Mouse (Mus musculus): ENCODE data around the gene Zbtb37. TPM values are rescaled to one million over a fixed set of nuclear protein-coding genes. Genes with fewer than 3 reads are reported as not detected.

Gene Zbtb37
- polyA plus RNA-seq, 1 experiment from 2014 or later = 9.9 TPM

DNA sequence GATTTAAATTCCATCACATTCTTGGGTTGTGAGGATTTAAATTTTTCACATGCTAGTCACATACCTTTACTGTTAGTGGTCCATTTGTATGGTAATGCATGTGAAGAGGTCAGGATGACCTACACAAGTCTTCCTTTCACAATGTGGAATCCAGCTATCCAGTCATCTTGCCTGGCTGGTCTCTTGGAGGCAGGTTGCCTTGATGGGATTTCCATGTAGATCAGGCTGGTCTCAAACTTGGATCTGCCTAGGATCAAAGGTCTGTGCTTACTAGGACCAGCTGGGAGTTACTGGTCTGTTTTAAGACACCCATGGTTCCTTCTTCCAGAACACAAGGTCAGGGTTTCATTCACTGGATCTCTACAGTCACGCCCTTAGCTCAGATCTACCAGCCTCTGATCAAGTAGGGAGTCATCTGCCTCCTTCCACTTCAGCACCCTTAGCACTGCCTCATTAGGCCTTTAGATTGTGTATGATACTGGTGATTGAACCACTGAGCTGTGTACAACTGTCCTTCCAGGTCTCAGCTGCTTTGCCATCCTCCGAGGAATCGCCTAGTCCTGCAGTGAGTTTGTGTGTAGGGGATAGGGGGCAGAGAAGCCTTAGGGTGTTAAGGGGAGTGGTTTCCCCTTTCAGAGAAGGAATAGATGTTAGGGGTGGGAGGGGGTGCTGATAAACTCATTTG, 5.2 kb upstream of the Zbtb37 start:
- Histone ChIP-seq H3K4me1 (peaks cover 31% of the 10 kb centered on the region), H3K4me3 (replicated peaks) (no peak overlapping the region), H3K27ac (peak overlapping the region; percentile 75), H3K9ac (no peak overlapping the region), H3K27me3 (no peaks in the 10 kb centered on the region), H3K4me2 (no peak overlapping the region), H3K9me3 (no peaks in the 10 kb centered on the region), H3K36me3 (replicated peaks) (peaks cover 68% of the 10 kb centered on the region)
- peak; percentile 18; the same call in 1 of the 2 replicates for ATAC-seq (ENCODE audit: low FRiP score)
- 9% methylated on average over 3 of the region's 3 CpGs for WGBS

DNA sequence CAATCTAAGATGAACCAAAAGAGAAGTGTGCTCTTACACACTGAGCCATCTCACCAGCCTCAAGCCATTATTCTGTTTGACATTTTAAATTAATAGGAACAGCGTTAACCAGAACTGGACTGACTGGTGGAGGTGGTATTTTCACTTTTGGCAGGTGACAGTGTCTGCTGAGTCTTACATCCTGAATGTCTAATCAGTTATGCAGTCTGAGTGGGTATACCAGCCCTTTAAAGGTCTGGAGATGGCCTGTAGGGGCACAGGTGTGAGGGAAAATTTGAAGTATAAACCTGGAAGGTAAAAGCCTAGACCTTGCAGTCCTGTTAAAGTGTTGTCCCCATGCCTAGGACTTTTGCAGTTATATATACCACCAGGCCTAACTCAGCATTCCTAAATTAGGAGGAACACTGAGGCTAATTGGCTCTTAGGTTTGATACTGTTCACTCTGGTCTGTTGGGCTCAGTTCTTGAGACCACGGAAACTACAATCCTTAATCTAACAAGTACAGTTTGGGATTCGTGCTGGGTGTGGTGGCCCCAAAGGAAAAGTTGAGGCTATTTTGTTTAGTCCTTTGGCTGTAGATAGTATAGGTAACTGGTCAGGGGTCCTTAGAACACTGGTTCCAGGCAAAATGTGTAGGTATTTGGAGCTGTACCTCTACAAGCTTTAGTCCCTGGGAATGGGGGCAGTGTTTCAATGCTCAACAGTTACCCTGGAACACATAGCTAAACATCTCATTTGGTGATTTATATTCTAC, 4.5 kb upstream of the Zbtb37 start:
- WGBS = 8% methylated on average over 3 of the region's 3 CpGs
- peaks cover 31% of the 10 kb centered on the region for H3K4me1 ChIP-seq
- H3K4me3 ChIP-seq (replicated peaks) = no peak overlapping the region
- peak overlapping the region; percentile 75 for H3K27ac ChIP-seq
- H3K9me3 ChIP-seq = no peaks in the 10 kb centered on the region
- no peak overlapping the region for H3K9ac ChIP-seq
- no peak overlapping the region for H3K4me2 ChIP-seq
- peaks cover 62% of the 10 kb centered on the region for H3K36me3 ChIP-seq (replicated peaks)
- ATAC-seq (ENCODE audit: low FRiP score) = no peak
- no peaks in the 10 kb centered on the region for H3K27me3 ChIP-seq

DNA sequence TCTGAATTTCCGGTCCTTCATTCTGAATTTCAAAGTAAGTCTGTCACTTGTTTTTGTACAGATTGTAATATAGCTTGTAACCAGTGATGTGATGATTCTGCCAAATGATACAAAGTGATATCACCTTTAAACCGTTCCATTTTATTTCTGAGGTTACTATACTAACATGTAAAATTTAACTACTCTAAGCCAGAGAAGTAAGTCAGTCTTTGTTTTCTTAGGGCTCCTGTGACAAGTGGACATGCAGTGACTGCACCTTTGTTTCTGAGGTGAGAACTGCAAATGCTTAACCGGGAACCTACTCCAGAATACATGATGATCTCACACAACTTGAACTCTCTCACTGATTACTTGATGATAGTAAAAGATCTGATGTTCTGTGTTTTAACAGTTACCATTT, 3.4 kb upstream of the Zbtb37 start:
- no peaks in the 10 kb centered on the region for H3K27me3 ChIP-seq
- H3K9me3 ChIP-seq = no peaks in the 10 kb centered on the region
- H3K36me3 ChIP-seq (replicated peaks) = peaks cover 53% of the 10 kb centered on the region
- peak overlapping the region; percentile 66 for H3K4me2 ChIP-seq
- peak overlapping the region; percentile 27 for H3K4me3 ChIP-seq (replicated peaks)
- no peak overlapping the region for H3K27ac ChIP-seq
- no peak for ATAC-seq (ENCODE audit: low FRiP score)
- 40% methylated on average over 3 of the region's 3 CpGs for WGBS
- H3K9ac ChIP-seq = peak overlapping the region; percentile 59; the same call in 1 of the 2 replicates
- peaks cover 40% of the 10 kb centered on the region for H3K4me1 ChIP-seq

DNA sequence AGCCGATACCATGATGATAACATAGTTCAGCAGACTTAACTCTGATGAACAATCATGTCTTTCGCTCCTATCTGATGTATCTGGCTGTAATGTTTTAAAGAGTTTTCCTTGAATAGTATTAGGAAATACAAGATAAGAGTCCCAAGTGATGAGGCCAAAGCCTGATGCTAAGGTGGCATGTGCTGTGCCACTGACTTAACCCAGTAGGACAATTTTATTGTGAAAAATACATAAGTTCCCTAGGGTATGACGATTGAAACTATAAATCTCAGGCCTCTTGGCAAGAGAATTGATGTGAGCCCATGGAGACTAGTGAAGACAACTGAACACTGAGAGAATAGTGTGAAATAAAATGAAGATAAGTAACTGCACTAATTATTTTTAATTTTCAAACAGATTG, 3.0 kb upstream of the Zbtb37 start:
- no peak for ATAC-seq (ENCODE audit: low FRiP score)
- Histone ChIP-seq H3K4me3 (replicated peaks) (peak overlapping the region; percentile 27), H3K9me3 (no peaks in the 10 kb centered on the region), H3K27ac (no peak overlapping the region), H3K4me1 (peaks cover 40% of the 10 kb centered on the region), H3K4me2 (peak overlapping the region; percentile 66), H3K9ac (peak overlapping the region; percentile 59), H3K27me3 (no peaks in the 10 kb centered on the region), H3K36me3 (replicated peaks) (peaks cover 53% of the 10 kb centered on the region)
- 28% methylated on average over 3 of the region's 3 CpGs for WGBS

DNA sequence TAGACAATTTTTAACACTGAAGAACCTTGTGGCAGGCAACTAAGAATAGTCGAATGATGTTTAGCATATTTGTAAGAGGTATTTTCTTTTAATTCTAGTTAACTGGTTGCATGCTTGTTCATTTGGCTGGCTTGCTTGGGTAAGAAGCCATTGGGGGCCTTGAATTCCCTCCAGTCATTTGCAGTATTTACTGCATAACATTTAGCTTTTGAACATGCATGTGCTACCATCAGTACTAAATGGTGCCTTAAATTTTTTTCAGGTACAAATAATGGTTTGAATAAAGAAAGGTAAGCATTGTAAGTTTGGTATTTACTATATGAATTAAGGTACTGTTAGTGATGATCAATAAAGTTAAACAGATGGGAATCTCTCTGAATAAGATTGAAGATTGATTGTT, 2.4 kb upstream of the Zbtb37 start:
- no peaks in the 10 kb centered on the region for H3K27me3 ChIP-seq
- peak overlapping the region; percentile 74 for H3K4me3 ChIP-seq (replicated peaks)
- peaks cover 54% of the 10 kb centered on the region for H3K36me3 ChIP-seq (replicated peaks)
- peak overlapping the region; percentile 90 for H3K9ac ChIP-seq
- H3K4me1 ChIP-seq = peaks cover 40% of the 10 kb centered on the region
- WGBS = 0% methylated on average over 1 of the region's 1 CpGs
- no peaks in the 10 kb centered on the region for H3K9me3 ChIP-seq
- peak overlapping the region; percentile 66 for H3K4me2 ChIP-seq
- H3K27ac ChIP-seq = peak overlapping the region; percentile 88
- no peak for ATAC-seq (ENCODE audit: low FRiP score)

DNA sequence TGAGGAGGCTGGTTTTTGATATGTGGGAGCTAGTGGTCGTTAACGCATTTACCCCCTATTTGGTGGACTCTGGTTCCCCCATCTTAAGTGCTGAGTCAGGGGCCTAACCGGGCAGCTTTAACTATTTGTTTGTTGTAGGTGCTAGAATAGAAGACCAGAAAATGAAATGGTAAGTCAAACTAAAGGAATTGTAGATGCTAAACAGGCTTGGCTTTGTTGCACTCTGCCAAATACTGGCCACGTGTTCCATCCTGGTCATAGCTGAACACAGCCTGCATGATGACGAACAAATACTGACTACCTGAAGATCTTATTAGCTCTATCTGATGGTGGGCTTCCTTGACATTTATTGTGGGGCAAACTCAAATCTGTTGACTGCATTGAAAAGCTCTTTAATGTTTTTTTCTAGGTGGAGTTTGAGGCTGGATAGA, 1.8 kb upstream of the Zbtb37 start:
- peak overlapping the region; percentile 74 for H3K4me3 ChIP-seq (replicated peaks)
- peaks cover 40% of the 10 kb centered on the region for H3K4me1 ChIP-seq
- H3K9ac ChIP-seq = peak overlapping the region; percentile 90
- H3K36me3 ChIP-seq (replicated peaks) = peaks cover 53% of the 10 kb centered on the region
- H3K27me3 ChIP-seq = no peaks in the 10 kb centered on the region
- no peaks in the 10 kb centered on the region for H3K9me3 ChIP-seq
- H3K4me2 ChIP-seq = peak overlapping the region; percentile 66
- H3K27ac ChIP-seq = peak overlapping the region; percentile 88
- ATAC-seq (ENCODE audit: low FRiP score) = no peak
- WGBS = 0% methylated on average over 5 of the region's 5 CpGs

DNA sequence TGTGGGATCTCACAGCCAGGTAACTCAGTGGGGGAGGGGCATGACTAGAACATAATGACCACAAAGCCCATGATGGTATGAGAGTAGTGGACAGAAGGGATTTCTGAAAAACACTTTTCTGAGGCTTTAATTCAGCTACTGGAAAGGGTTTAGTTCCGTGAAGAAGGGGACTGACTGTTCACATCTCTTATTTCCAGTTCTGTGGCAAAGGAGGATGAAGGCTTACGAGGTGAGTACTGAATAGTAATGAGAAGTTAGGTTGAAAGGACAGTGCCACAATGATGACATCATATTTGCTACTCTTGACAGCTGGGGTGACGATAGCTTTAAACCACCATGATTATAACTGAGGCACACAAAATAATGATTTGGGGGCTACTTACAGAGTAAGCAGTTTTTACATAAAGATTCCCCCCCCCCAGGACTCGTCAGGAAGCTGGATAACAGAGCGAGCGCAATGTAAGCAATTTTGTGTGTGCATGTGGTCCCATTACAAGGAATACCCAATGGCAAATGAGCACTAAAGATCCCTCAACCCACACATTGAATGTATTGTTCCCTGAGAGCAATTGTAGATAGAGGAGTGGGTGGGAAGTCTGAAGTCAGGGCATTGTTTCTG, 1.2 kb upstream of the Zbtb37 start:
- Histone ChIP-seq H3K9ac (peak overlapping the region; percentile 90), H3K27me3 (no peaks in the 10 kb centered on the region), H3K9me3 (no peaks in the 10 kb centered on the region), H3K36me3 (replicated peaks) (peaks cover 56% of the 10 kb centered on the region), H3K4me1 (peaks cover 40% of the 10 kb centered on the region), H3K4me2 (peak overlapping the region; percentile 66), H3K4me3 (replicated peaks) (peak overlapping the region; percentile 74), H3K27ac (peak overlapping the region; percentile 88)
- no peak for ATAC-seq (ENCODE audit: low FRiP score)
- WGBS = under 1% methylated on average over 6 of the region's 6 CpGs

DNA sequence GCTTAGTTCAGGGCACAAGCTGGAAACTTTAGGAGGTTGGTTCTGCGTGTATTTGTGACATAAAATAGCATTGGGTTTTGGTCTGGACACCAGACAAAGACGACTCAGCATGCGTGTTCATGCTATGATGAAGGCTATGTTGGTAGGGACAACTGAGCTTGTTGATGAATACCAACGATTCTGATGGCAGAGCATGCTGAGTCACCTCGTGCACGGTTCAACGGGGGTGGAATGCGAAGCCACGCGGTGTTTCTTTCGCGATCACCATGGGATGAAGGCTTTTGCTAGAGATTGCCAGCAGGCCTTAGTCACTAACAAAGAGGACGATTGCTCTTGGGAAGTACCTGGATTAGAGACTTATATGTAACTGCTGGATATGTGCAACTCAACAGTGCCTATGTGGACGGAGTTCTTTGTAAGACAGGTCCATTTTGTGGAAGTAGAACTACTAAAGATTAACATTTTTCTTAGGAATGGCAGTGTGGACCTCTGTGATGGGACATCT, 684 bp upstream of the Zbtb37 start:
- H3K4me3 ChIP-seq (replicated peaks) = peak overlapping the region; percentile 74
- H3K36me3 ChIP-seq (replicated peaks) = peaks cover 54% of the 10 kb centered on the region
- ATAC-seq (ENCODE audit: low FRiP score) = peak; percentile 42
- H3K9me3 ChIP-seq = no peaks in the 10 kb centered on the region
- no peaks in the 10 kb centered on the region for H3K27me3 ChIP-seq
- peak overlapping the region; percentile 88 for H3K27ac ChIP-seq
- peak overlapping the region; percentile 90 for H3K9ac ChIP-seq
- H3K4me1 ChIP-seq = peaks cover 40% of the 10 kb centered on the region
- peak overlapping the region; percentile 66 for H3K4me2 ChIP-seq
- under 1% methylated on average over 14 of the region's 14 CpGs for WGBS

DNA sequence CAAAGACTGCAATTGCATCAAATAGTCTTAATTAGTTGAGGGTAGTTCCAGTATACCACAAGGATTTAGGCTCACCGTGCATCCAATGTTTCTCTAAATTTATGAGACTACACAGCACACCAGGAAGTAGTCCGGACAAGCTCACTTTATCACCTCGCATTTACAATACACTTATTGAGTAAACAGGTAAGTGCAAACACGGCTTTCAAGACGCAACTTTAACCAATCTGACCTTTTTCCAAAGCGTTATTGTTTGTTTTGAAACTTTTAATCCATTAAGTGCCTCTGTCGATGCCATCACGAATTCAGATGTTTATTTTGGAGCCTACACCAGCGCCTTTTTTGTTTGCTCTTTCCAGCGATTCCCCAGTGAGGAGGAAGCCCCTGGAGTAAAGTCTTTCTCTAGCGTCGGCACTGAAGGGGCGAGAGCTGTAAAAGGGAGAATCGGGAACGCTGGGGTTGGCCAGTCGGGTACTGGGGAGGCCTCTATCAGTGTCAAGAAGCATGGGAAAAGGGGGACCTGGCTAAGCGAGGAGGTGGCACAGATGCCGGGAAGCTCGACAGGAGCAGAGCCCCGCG, 704 bp downstream of the Zbtb37 start:
- Histone ChIP-seq H3K36me3 (replicated peaks) (peaks cover 46% of the 10 kb centered on the region), H3K27me3 (no peaks in the 10 kb centered on the region), H3K4me1 (peaks cover 29% of the 10 kb centered on the region), H3K4me2 (peak overlapping the region; percentile 72), H3K27ac (peak overlapping the region; percentile 86), H3K9me3 (no peaks in the 10 kb centered on the region), H3K9ac (peak overlapping the region; percentile 86), H3K4me3 (replicated peaks) (peak overlapping the region; percentile 74)
- WGBS = 2% methylated on average over 21 of the region's 21 CpGs
- no peak for ATAC-seq (ENCODE audit: low FRiP score)

DNA sequence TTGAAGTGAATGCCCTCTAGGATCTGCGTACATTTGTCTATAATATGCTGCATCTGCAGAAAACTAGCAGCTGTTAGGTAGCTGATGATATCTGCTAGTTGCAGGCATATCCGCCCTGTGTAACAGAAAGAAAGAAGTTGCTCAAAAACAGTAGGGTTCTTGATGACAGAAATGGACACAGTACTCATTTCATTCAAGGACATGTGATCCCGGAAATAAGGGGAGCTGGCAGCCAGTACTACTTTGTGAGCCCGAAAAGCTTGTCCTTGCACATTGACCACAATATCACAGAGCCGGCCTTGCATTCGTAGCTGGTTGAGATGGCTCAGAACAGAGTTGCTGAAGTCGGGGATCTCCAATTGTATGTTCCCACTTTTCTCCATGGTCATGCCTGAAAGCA, 2.3 kb downstream of the Zbtb37 start:
- Histone ChIP-seq H3K9ac (no peak overlapping the region), H3K27ac (no peak overlapping the region), H3K36me3 (replicated peaks) (peaks cover 34% of the 10 kb centered on the region), H3K4me3 (replicated peaks) (no peak overlapping the region), H3K4me2 (no peak overlapping the region), H3K9me3 (no peaks in the 10 kb centered on the region), H3K4me1 (peaks cover 19% of the 10 kb centered on the region), H3K27me3 (no peaks in the 10 kb centered on the region)
- ATAC-seq (ENCODE audit: low FRiP score) = no peak
- 92% methylated on average over 7 of the region's 7 CpGs for WGBS

DNA sequence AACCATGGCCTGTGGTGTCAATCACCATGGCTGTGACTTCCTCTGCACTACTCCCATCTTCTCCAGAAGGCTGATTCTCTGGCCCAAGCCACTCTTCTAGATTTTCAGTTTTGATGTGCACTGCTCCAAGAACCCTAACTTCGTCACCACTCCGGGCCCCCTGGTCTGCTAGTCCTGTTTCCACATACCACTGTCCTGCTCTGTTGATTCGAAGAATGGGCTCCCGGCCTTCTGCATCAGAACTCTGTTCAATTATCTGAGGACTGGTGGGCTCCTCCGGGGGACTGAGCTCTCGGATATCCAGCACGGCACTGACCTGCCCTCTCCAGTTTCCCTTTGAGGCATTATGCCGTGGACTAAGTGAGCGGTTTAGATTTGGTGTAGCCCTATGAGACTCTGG, 2.8 kb downstream of the Zbtb37 start:
- Histone ChIP-seq H3K4me2 (no peak overlapping the region), H3K27me3 (no peaks in the 10 kb centered on the region), H3K9me3 (no peaks in the 10 kb centered on the region), H3K9ac (no peak overlapping the region), H3K27ac (no peak overlapping the region), H3K4me3 (replicated peaks) (no peak overlapping the region), H3K4me1 (peaks cover 16% of the 10 kb centered on the region), H3K36me3 (replicated peaks) (peaks cover 36% of the 10 kb centered on the region)
- WGBS = 95% methylated on average over 9 of the region's 9 CpGs
- no peak for ATAC-seq (ENCODE audit: low FRiP score)

DNA sequence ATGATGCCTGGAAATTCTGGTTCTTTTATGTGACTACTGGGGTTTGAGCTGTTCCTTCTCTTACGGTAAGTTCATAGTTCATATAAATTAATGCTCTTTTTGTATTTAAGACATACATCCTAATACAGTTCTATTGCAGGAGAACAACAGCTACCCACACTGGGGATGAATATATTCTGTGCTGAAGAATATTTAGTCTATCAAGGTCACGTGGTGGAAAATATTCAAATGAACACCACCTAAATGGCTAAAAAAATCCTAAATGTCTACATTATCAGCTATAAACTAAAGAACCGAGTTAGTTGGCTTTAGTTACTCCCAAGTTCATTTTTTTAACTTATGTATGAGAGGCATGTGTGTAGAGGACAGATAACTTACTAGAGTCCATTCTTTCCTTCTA, 4.6 kb downstream of the Zbtb37 start:
- Histone ChIP-seq H3K4me1 (peaks cover 9% of the 10 kb centered on the region), H3K27ac (no peak overlapping the region), H3K4me2 (no peak overlapping the region), H3K27me3 (no peaks in the 10 kb centered on the region), H3K4me3 (replicated peaks) (no peak overlapping the region), H3K9me3 (no peaks in the 10 kb centered on the region), H3K9ac (no peak overlapping the region), H3K36me3 (replicated peaks) (peaks cover 35% of the 10 kb centered on the region)
- 93% methylated on average over 3 of the region's 3 CpGs for WGBS
- no peak for ATAC-seq (ENCODE audit: low FRiP score)

All from forebrain, embryonic 12.5 days (tissue).